Mouse (Mus musculus) CH12.LX (cell line): ENCODE data around the gene Aco2. TPM values are rescaled to one million over a fixed set of nuclear protein-coding genes. Genes with fewer than 3 reads are reported as not detected.
A peak's percentile ranks its signal among the peaks of the same experiment; 100 is the strongest.

Experiments
- DNase-seq: peaks from one replicate; pipeline ENCODE4 v3.0.0-alpha.2; 2013; ENCODE audit errors: extremely low read depth
- H3K27ac ChIP-seq: 2 replicates; pipeline ENCODE4 v1.5.1; 2012; ENCODE audit warnings: low read depth, mild to moderate bottlenecking, control low read depth, moderate library complexity; ENCODE audit not compliant: insufficient read depth
- H3K27me3 ChIP-seq: replicated peaks from 2 replicates; pipeline ENCODE3; 2012; ENCODE audit warnings: inconsistent platforms
- H3K36me3 ChIP-seq, 2 experiments: replicated peaks in 1 of 2; 2 replicates each; pipeline versions ENCODE3 to v1.6.1; 2012; ENCODE audit warnings: inconsistent platforms in 1 of 2, low read length in 1 of 2, mild to moderate bottlenecking in 1 of 2, mixed read lengths in 1 of 2, moderate library complexity in 1 of 2; ENCODE audit not compliant: control insufficient read depth in 1 of 2, insufficient read depth in 1 of 2
- H3K4me1 ChIP-seq, 2 experiments: 2 replicates each; pipeline ENCODE4 v1.6.1; 2012; ENCODE audit warnings: inconsistent platforms in 1 of 2, moderate library complexity in 1 of 2; ENCODE audit not compliant: insufficient read depth in 2 of 2, control insufficient read depth in 1 of 2
- H3K4me2 ChIP-seq: 2 replicates; pipeline ENCODE4 v1.6.1; 2012; ENCODE audit warnings: low read depth, mild to moderate bottlenecking, control low read depth; ENCODE audit not compliant: poor library complexity, insufficient read depth, severe bottlenecking
- H3K4me3 ChIP-seq, 3 experiments: fragments of 150-350 bp in 1 of 3; sonication (generic) in 1 of 3; replicated peaks in 1 of 3; 2 replicates each; pipeline versions ENCODE3 to v1.5.1; 2011 to 2012; ENCODE audit warnings: low read depth in 2 of 3, low read length in 2 of 3, mild to moderate bottlenecking in 2 of 3, moderate library complexity in 2 of 3, control low read depth in 1 of 3, improper control_type of control experiment in 1 of 3, inconsistent platforms in 1 of 3, mixed read lengths in 1 of 3; ENCODE audit not compliant: poor library complexity in 1 of 3
- H3K79me2 ChIP-seq: replicated peaks from 2 replicates; pipeline ENCODE4 v1.6.1; 2012; ENCODE audit warnings: mild to moderate bottlenecking, moderate library complexity; ENCODE audit not compliant: control insufficient read depth, poor library complexity, insufficient read depth, severe bottlenecking; ENCODE audit errors: extremely low read depth
- H3K9ac ChIP-seq: 2 replicates; pipeline ENCODE4 v1.6.1; 2012; ENCODE audit warnings: low read depth, mild to moderate bottlenecking, control low read depth, moderate library complexity; ENCODE audit not compliant: insufficient read depth
- H3K9me3 ChIP-seq: replicated peaks from 2 replicates; pipeline ENCODE3; 2012; ENCODE audit warnings: low read length, inconsistent platforms, mixed read lengths
- CTCF ChIP-seq, 2 experiments: IDR thresholded peaks in 1 of 2; conservative IDR thresholded peaks in 1 of 2; 2 replicates each; pipeline ENCODE4 v1.5.1; 2011 to 2012; ENCODE audit warnings: low read depth in 2 of 2, low read length in 2 of 2, improper control_type of control experiment in 1 of 2, inconsistent platforms in 1 of 2, mild to moderate bottlenecking in 1 of 2, moderate library complexity in 1 of 2
- EP300 ChIP-seq: IDR thresholded peaks from 2 replicates; pipeline ENCODE4 v1.6.1; 2011; ENCODE audit warnings: low read length, improper control_type of control experiment
- IRF4 ChIP-seq: IDR thresholded peaks from 2 replicates; pipeline ENCODE4 v1.6.1; 2014; ENCODE audit warnings: low read depth, mild to moderate bottlenecking, inconsistent platforms, low read length, improper control_type of control experiment
- JUN ChIP-seq: IDR thresholded peaks from 2 replicates; pipeline ENCODE4 v1.6.1; 2011; ENCODE audit warnings: low read depth, mild to moderate bottlenecking, low read length, improper control_type of control experiment, moderate library complexity; ENCODE audit not compliant: insufficient read depth
- JUND ChIP-seq: conservative IDR thresholded peaks from 2 replicates; pipeline ENCODE4 v1.6.1; 2011; ENCODE audit warnings: low read depth, low read length, improper control_type of control experiment
- MAFK ChIP-seq: IDR thresholded peaks from 2 replicates; pipeline ENCODE4 v1.6.1; 2011; ENCODE audit warnings: low read length, improper control_type of control experiment; ENCODE audit not compliant: insufficient replicate concordance
- PAX5 ChIP-seq: IDR thresholded peaks from 2 replicates; pipeline ENCODE4 v1.6.1; 2012; ENCODE audit warnings: low read length, inconsistent platforms, mixed read lengths
- RAD21 ChIP-seq: IDR thresholded peaks from 2 replicates; pipeline ENCODE4 v1.6.1; 2011; ENCODE audit warnings: low read depth, mild to moderate bottlenecking, low read length, improper control_type of control experiment, moderate library complexity
- SIN3A ChIP-seq: IDR thresholded peaks from 2 replicates; pipeline ENCODE4 v1.6.1; 2012; ENCODE audit warnings: low read length, improper control_type of control experiment, inconsistent platforms
- SMC3 ChIP-seq: IDR thresholded peaks from 2 replicates; pipeline ENCODE4 v1.6.1; 2011; ENCODE audit warnings: low read depth, low read length, improper control_type of control experiment
- dilution Hi-C: fragments of 300-500 bp; cut with MboI; formaldehyde crosslinking; loops from 2 replicates; pipeline ENCODE4 v1.14.3; 2020; ENCODE audit warnings: low sequenced_read_pairs; ENCODE audit not compliant: extremely low pct_unique_long_range_greater_than_20kb, extremely low pct_ligation_motif_present
- in situ Hi-C: fragments of 300-500 bp; cut with MboI; formaldehyde crosslinking; loops from 3 replicates; pipeline ENCODE4 v1.14.3; 2019; ENCODE audit warnings: low sequenced_read_pairs, low pct_ligation_motif_present, low pct_unique_long_range_greater_than_20kb, mixed read lengths
- polyA plus RNA-seq: library from polyadenylated mRNA; unstranded; fragments of >175 nt; gene quantifications from 2 replicates; pipeline ENCODE4 v1.2.1, GENCODE M21; 2012; ENCODE audit warnings: low read depth; ENCODE audit not compliant: insufficient read length
- total RNA-seq, 2 experiments: library from RNA; depleted of rRNA; stranded (reverse); fragments of 300-350 nt in 1 of 2; fragments of >200 nt in 1 of 2; gene quantifications; 2 replicates each; pipeline ENCODE4 v1.2.3; 2012 to 2014

The Aco2 gene
- total and polyA plus RNA-seq, 3 experiments: 150 to 205 (median 190) TPM

DNA sequence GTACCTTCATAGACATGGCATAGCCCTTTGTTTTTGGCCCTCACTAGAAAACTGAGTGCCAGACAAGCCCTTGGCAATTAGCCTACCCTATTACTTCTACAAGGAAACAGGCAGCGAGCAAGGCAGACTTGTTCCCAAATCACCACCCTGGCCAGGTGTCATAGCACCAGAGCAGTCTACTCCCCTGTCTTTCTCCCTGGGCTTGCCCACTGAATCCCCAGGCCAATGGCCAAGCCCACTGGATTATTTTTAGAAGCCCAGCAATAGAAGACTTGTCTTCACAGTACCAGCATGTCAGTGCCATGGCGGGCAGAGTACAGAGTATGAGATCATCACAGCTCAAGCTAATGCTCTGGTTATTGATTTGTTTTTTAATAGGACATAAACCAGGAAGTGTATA lies 26.6 kb downstream of the Aco2 start:
- no peak for TF ChIP-seq IRF4
- no peak for TF ChIP-seq PAX5
- no peak for TF ChIP-seq MAFK
- Histone ChIP-seq H3K79me2 (no peaks in the 10 kb centered on the region), H3K4me1 (no peaks in the 10 kb centered on the region), H3K27ac (no peak overlapping the region), H3K27me3 (no peaks in the 10 kb centered on the region), H3K36me3 (peaks cover 77 to 94% of the 10 kb centered on the region in 2 experiments), H3K4me2 (no peak overlapping the region), H3K9ac (no peak overlapping the region), H3K9me3 (no peaks in the 10 kb centered on the region), H3K4me3 (no peak overlapping the region)
- in situ Hi-C loops (no loop called here), dilution Hi-C loops (no loop called here)
- DNase-seq: no peak

DNA sequence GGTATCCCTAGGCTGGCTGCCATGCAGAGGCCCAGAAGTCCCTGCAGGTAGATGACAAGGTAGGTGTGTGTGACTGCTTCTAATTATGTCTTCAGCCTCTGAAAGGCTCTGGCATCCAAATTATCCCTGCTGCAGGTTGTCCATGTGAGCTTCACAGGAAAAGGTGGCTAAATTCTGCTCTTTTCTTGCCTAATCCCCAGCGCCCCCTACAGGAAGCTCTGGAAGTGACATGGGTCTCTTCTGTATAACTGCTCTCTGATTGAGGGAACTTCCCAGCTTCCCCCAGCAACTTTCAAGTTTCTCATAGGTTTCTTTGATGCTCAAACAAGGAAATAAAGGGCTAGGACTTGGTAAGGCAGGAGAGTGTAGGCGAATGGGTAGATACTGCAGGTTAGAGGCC lies 32.8 kb downstream of the Aco2 start:
- H3K4me3 ChIP-seq: no peak overlapping the region
- in situ Hi-C loops: loop anchor here (5.0 to 25.0 kb wide), 2 partner anchors 73 to 193 kb away; no protein-coding TSS in a partner anchor
- peak; percentile 82 to 90 for TF ChIP-seq CTCF (conservative IDR thresholded peaks at IDR 0.05 in 1 of 2, IDR thresholded peaks at IDR 0.05 in 1 of 2; ENCODE audit: low read depth in 2 of 2, low read length in 2 of 2)
- TF ChIP-seq RAD21: peak; percentile 77
- no peak for TF ChIP-seq MAFK
- TF ChIP-seq SMC3: peak; percentile 66
- TF ChIP-seq, all 38 proteins: peak for 3
- peak; percentile 76 for DNase-seq
- Histone ChIP-seq H3K9me3 (no peaks in the 10 kb centered on the region), H3K4me2 (no peak overlapping the region), H3K27ac (no peak overlapping the region), H3K27me3 (no peaks in the 10 kb centered on the region), H3K4me1 (peaks cover 0 to 7% of the 10 kb centered on the region in 2 experiments; a peak in 2 of 4 replicates), H3K79me2 (no peaks in the 10 kb centered on the region), H3K36me3 (peaks cover 83 to 97% of the 10 kb centered on the region in 2 experiments), H3K9ac (no peak overlapping the region)
- dilution Hi-C loops: no loop called here

DNA sequence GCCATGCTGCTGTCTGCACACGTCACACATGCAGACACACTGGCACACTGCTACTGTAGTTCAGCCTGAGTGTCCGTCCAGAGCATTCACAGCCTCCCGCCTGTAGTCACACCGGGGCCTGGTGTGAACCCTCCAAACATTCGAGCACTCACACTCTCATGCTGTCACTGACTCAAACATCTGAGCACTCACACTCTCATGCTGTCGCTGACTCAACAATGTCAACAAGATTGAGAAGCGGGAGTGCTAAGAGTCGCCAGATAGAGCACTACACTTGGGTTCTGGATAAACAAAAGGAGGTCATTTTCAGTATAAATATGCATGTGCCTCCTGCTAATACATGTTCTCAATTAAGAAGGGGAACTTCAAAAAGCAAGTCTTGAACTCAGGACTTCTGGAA lies 35.8 kb downstream of the Aco2 start:
- dilution Hi-C loops (no loop called here), in situ Hi-C loops (loop anchor here (25.0 kb wide), 1 partner anchor 196 kb away; no protein-coding TSS in a partner anchor)
- no peaks in the 10 kb centered on the region for H3K79me2 ChIP-seq
- H3K4me2 ChIP-seq: no peak overlapping the region
- H3K9me3 ChIP-seq: no peaks in the 10 kb centered on the region
- no peaks in the 10 kb centered on the region for H3K27me3 ChIP-seq
- no peak overlapping the region for H3K4me3 ChIP-seq
- no peak overlapping the region for H3K9ac ChIP-seq
- no peak for DNase-seq
- H3K36me3 ChIP-seq: peaks cover 78 to 94% of the 10 kb centered on the region in 2 experiments
- H3K4me1 ChIP-seq: peaks cover 0 to 7% of the 10 kb centered on the region in 2 experiments; a peak in 2 of 4 replicates
- no peak for TF ChIP-seq JUND
- no peak for TF ChIP-seq EP300
- no peak for TF ChIP-seq JUN
- TF ChIP-seq IRF4: no peak
- no peak for TF ChIP-seq SIN3A
- TF ChIP-seq PAX5: no peak
- H3K27ac ChIP-seq: no peak overlapping the region
